Mouse (Mus musculus) erythroblast, embryonic 14.5 days (primary cell): ENCODE data around the gene Tagln2. TPM values are rescaled to one million over a fixed set of nuclear protein-coding genes. Genes with fewer than 3 reads are reported as not detected.

ENCODE experiments used
- H3K27me3 ChIP-seq: 2 replicates; pipeline ENCODE4 v1.6.1; 2012; ENCODE audit warnings: inconsistent platforms; ENCODE audit not compliant: control insufficient read depth
- H3K36me3 ChIP-seq: 2 replicates; pipeline ENCODE4 v1.6.1; 2012; ENCODE audit warnings: mild to moderate bottlenecking, inconsistent platforms; ENCODE audit not compliant: control insufficient read depth
- H3K4me1 ChIP-seq: 2 replicates; pipeline ENCODE4 v1.6.1; 2012; ENCODE audit warnings: inconsistent platforms; ENCODE audit not compliant: control insufficient read depth
- H3K4me3 ChIP-seq: replicated peaks from 2 replicates; pipeline ENCODE3; 2012; ENCODE audit warnings: moderate library complexity, mild to moderate bottlenecking, inconsistent platforms
- H3K9me3 ChIP-seq: 2 replicates; pipeline ENCODE4 v1.6.1; 2012; ENCODE audit warnings: low read length, inconsistent platforms, mixed read lengths; ENCODE audit not compliant: control insufficient read depth
- GATA1 ChIP-seq: IDR thresholded peaks from 2 replicates; pipeline ENCODE4 v1.6.1; 2012; ENCODE audit warnings: low read length, inconsistent platforms, mixed read lengths
- TAL1 ChIP-seq: IDR thresholded peaks from 3 replicates; pipeline ENCODE4 v1.6.1; 2012; ENCODE audit warnings: low read length, inconsistent platforms, mixed read lengths
- polyA plus RNA-seq: library from polyadenylated mRNA; stranded (reverse); fragments of >175 nt; gene quantifications from 2 replicates; pipeline ENCODE4 v1.2.3, GENCODE M21; 2012

Gene Tagln2
- polyA plus RNA-seq, 1 experiment, result 2.6 TPM

DNA sequence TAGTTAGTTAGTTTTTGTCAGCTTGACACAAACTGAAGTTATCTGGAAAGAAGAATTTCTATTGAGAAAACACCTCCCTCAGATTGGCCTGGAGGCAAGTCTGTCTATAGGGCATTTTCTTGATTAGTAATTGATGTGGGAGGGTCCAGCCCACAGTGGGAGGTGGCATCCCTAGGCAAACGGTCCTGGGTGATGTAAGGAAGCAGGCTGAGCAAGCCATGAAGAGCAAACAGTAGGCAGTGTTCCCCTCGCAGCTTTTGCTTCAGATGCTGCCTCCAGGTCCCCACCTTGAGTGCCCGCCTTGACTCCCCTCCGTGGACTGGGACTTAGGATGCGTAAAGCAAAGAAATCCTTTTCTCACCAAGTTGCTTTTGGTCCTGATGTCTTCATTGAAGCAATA is 9.4 kb downstream of the Tagln2 start:
- Histone ChIP-seq H3K4me3 (no peak overlapping the region), H3K4me1 (peaks cover 13% of the 10 kb centered on the region), H3K27me3 (peaks cover 5% of the 10 kb centered on the region), H3K9me3 (no peaks in the 10 kb centered on the region), H3K36me3 (peaks cover 11% of the 10 kb centered on the region; the same call in 1 of the 2 replicates)
- TF ChIP-seq TAL1 (no peak), GATA1 (no peak)

DNA sequence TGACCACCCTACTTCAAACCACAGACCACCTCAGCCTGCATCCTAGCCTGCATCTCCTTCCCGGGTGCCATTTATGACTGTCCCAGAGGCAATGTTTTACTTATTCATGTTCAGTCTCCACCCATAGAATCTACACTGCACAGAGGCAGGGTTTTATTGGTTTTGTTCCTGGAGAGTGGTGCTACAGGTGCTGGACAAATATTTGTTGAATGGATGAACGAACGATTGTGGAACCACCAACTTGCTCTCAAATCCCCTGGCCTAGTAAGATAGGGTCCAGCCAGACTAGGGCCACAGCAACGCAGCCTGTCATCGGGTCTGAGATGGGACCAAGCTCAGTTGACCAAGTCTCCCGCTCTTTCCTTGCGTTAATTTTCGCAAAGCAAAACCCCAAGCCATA is 10.1 kb downstream of the Tagln2 start:
- peaks cover 13% of the 10 kb centered on the region for H3K4me1 ChIP-seq
- TF ChIP-seq GATA1, result no peak
- TF ChIP-seq TAL1, result no peak
- peaks cover 11% of the 10 kb centered on the region; the same call in 1 of the 2 replicates for H3K36me3 ChIP-seq
- no peak overlapping the region for H3K4me3 ChIP-seq
- no peaks in the 10 kb centered on the region for H3K9me3 ChIP-seq
- peaks cover 5% of the 10 kb centered on the region for H3K27me3 ChIP-seq

DNA sequence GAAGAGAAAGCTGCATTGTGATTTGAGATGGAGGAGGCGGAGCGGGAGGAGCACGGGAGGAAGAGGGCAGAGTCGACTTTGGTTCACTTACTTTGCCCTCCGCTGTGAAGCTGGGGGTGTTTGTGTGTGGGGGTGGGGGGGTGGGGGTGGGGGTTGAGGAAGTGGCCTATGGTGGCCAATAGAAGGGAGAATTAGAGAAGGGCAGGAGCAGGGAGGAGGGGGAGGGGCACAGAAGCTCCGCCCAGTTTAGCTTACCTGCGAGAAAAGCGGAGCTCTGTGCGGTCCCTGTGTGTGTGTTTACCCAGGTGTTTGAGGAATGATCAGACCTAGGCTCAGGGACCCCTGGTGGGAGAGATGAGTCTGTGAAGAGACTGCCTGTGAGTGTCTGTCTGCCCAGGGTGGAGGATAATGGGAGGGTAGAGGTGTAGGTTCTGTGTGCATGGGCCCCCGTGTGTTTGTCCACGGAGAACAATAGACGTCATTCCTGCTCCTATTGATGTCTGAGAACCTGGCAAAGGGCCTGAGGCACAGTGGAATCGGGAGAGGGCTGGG is 10.7 kb downstream of the Tagln2 start:
- Histone ChIP-seq H3K4me1 (peaks cover 13% of the 10 kb centered on the region), H3K9me3 (no peaks in the 10 kb centered on the region), H3K4me3 (no peak overlapping the region), H3K27me3 (peaks cover 5% of the 10 kb centered on the region), H3K36me3 (peaks cover 6% of the 10 kb centered on the region; the same call in 1 of the 2 replicates)
- TF ChIP-seq TAL1 (no peak), GATA1 (no peak)

DNA sequence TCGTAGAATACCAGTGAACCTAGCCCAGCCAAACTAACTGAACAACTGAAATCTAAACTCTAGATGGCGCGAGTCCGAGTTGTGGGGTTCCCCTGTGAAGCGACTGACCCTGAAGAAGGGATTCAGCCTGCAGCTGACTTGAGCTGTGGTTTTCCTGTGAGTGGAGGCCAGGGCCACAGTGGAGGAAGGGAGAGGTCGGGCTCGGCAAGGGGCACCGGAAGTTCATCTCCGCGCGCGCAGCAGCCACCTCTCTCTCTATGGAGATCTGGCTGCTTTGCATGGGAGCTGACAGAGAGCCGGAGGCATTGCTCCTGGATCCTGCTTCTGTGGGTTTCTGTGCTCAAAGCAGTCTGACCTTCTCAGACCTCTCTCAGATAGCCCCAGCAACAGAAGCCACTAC is 13.1 kb downstream of the Tagln2 start:
- peak overlapping the region; percentile 12 for H3K4me3 ChIP-seq
- TF ChIP-seq GATA1 (no peak), TAL1 (no peak)
- peaks cover 11% of the 10 kb centered on the region for H3K4me1 ChIP-seq
- H3K36me3 ChIP-seq, result no peaks in the 10 kb centered on the region; the same call in 1 of the 2 replicates
- H3K27me3 ChIP-seq, result peaks cover 5% of the 10 kb centered on the region
- peaks cover 4% of the 10 kb centered on the region; the same call in 1 of the 2 replicates for H3K9me3 ChIP-seq

DNA sequence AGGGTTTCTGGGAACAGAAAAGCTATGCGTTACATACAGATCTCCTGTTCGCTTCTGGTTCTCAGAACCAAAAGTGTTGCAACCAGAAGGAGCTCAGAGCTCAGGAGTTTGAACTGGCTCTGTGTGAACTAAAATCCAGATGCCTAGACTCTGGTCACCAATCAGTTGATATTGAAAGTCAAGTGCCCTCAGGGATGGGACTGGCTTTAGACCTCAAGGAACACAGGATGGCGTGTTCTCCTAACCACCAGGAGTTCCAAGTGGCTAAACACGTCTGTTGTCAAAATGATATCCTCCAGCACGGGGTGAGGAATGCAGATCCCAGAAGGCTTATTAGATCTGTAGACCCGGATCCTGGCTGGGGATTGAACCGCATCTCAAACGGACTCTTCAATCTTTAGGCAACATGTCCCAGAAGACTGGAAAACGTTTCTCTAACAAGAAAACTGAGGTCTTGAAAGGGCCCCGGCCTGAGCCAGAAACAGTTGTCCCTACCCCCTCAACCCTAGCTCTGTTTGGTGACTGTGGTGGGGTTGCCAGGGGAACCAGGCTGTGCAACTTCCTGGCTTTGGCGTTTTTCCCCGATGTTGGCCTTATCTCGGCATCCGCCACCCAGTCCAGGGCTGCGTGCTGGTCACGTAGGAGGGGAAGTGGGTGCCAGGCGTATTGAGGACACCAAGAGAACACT is 13.8 kb downstream of the Tagln2 start:
- TF ChIP-seq TAL1 (no peak), GATA1 (no peak)
- no peak overlapping the region for H3K4me3 ChIP-seq
- peaks cover 4% of the 10 kb centered on the region; the same call in 1 of the 2 replicates for H3K9me3 ChIP-seq
- no peaks in the 10 kb centered on the region; the same call in 1 of the 2 replicates for H3K36me3 ChIP-seq
- peaks cover 5% of the 10 kb centered on the region for H3K27me3 ChIP-seq
- peaks cover 8% of the 10 kb centered on the region; the same call in 1 of the 2 replicates for H3K4me1 ChIP-seq

DNA sequence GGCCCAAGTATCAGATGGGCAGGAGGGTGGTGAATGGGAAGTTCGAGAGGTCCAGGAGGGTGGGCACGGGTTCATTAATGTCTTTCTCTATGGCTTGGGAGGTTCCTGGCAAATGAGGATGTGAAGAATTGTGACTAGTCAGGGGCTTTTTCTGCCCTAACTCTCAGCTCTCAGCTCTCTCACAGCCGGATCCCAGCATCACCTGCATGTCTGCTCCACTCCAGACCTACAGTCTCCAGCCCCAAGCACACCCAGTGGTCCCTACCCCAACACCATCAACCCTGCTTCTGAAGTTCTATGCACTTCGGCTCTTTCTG is 14.3 kb downstream of the Tagln2 start:
- H3K4me1 ChIP-seq, result peaks cover 8% of the 10 kb centered on the region; the same call in 1 of the 2 replicates
- no peak overlapping the region for H3K4me3 ChIP-seq
- H3K9me3 ChIP-seq, result peaks cover 4% of the 10 kb centered on the region; the same call in 1 of the 2 replicates
- no peak for TF ChIP-seq TAL1
- TF ChIP-seq GATA1, result no peak
- peaks cover 5% of the 10 kb centered on the region for H3K27me3 ChIP-seq
- no peaks in the 10 kb centered on the region for H3K36me3 ChIP-seq

DNA sequence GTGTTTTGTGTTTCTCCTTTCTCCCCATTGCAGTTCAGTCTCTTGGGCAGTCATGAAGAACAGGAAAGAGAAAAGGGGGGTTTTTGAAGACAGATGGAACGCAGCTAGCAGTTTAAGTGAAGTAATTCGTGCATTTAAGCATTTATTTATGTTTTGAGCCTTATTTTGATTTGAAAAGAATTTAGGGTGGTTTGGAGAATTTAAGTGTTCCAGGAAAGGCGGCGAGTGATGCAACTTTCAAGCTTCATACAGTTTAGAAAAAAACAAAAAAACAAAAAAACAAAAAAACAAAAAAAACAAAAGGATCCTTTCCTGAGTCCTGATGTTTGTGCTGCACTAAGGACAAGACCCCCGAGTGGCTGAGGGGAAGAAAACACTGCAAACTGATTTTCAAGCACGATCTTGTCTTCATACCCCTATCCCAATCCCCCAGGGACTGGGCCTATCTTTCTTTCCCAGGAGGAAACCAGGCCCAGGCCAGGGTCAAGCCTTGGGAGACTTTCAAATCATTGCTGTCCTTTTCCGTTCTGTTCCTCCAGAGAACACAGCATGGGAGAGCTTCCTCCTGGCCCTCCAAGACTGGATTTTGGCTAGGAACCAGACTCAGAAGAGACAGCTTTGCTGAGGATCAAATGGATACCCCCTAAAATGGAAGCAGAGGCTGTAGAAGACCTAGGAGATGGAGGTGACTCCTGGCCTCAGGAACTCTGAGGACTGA is 14.9 kb downstream of the Tagln2 start:
- Histone ChIP-seq H3K4me3 (no peak overlapping the region), H3K27me3 (peaks cover 5% of the 10 kb centered on the region), H3K9me3 (peaks cover 4% of the 10 kb centered on the region; the same call in 1 of the 2 replicates), H3K4me1 (peaks cover 8% of the 10 kb centered on the region; the same call in 1 of the 2 replicates), H3K36me3 (no peaks in the 10 kb centered on the region)
- no peak for TF ChIP-seq GATA1
- TF ChIP-seq TAL1, result no peak

DNA sequence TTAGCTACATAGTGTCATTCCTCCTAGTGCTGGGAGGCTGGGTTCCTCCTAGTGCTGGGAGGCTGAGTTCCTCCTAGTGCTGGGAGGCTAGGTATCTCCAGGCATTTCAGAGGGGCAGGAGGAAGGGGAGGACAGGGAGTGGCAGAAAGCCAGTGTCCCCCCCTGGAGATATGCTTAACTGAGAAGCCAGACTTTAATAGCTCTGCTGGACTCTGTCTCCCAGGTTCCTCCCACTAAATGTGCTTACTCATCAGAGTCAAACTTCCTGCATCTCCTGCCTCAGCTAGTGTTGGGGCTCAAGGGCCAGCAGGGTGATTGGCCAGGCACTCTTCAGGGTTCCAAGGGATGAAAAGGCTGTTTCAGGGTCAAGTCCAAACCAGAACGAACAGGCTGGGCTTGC is 15.5 kb downstream of the Tagln2 start:
- Histone ChIP-seq H3K36me3 (no peaks in the 10 kb centered on the region), H3K9me3 (peaks cover 4% of the 10 kb centered on the region; the same call in 1 of the 2 replicates), H3K4me1 (peaks cover 8% of the 10 kb centered on the region; the same call in 1 of the 2 replicates), H3K27me3 (peaks cover 6% of the 10 kb centered on the region), H3K4me3 (no peak overlapping the region)
- no peak for TF ChIP-seq GATA1
- no peak for TF ChIP-seq TAL1

DNA sequence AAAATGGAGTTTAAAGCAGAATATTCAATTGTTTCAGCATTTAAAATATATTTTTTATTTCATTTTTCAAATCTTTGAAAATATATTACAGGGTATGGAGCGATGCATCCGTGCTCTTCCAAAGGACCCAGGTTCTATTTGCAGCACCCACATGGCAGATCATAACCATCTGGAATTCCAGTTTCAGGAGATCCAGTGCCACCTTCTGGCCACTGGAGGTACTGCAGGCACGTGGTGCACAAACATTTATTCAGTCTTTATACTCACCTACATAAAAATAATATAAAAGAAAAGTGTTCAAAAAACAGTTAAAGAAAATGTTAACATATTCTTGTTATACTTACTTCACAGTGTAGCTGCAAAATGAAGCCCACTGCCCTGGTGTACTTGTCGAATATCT is 18.2 kb downstream of the Tagln2 start:
- no peak for TF ChIP-seq GATA1
- no peak for TF ChIP-seq TAL1
- H3K36me3 ChIP-seq, result no peaks in the 10 kb centered on the region
- peaks cover 15% of the 10 kb centered on the region for H3K27me3 ChIP-seq
- peaks cover 6% of the 10 kb centered on the region for H3K4me1 ChIP-seq
- H3K4me3 ChIP-seq, result no peak overlapping the region
- H3K9me3 ChIP-seq, result peaks cover 4% of the 10 kb centered on the region; the same call in 1 of the 2 replicates
